Mouse (Mus musculus) cerebellum, postnatal 10 days (tissue): ENCODE measurements at regions not wholly inside any gene's neighbourhood (a gene's known extent, or its start where the extent isn't known, plus 50 kb on each side); places are given as distances from the start of the nearest gene placed in this dataset.

Experiments
- DNase-seq, 2 experiments: peaks; one replicate each; pipeline ENCODE4 v3.0.0; 2021; ENCODE audit warnings: mixed read lengths in 2 of 2

- DNase-seq: peak in 1 of 2 experiments; percentile 24
These were observed 117.3 kb upstream of the Slc22a23 start for GRCm38 (mm10) chr13:34462206-34462807.

GRCm38 (mm10) chr13:34460969-34461368, 116.0 kb upstream of the Slc22a23 start:
- DNase-seq: no peak

GRCm38 (mm10) chr13:34456051-34456450, 111.1 kb upstream of the Slc22a23 start:
- no peak for DNase-seq

- DNase-seq: no peak
These were observed 101.8 kb upstream of the Slc22a23 start for GRCm38 (mm10) chr13:34446806-34447205.

GRCm38 (mm10) chr13:34446327-34446726, 101.3 kb upstream of the Slc22a23 start:
- DNase-seq: no peak

GRCm38 (mm10) chr13:34441347-34441746, 96.4 kb upstream of the Slc22a23 start:
- no peak for DNase-seq

- DNase-seq: no peak
These were observed 82.5 kb upstream of the Slc22a23 start for GRCm38 (mm10) chr13:34427527-34427926.

GRCm38 (mm10) chr13:34424921-34425320, 79.9 kb upstream of the Slc22a23 start:
- peak; percentile 8 to 18 for DNase-seq

- no peak for DNase-seq
These were observed 76.7 kb upstream of the Slc22a23 start for GRCm38 (mm10) chr13:34421644-34422043.

GRCm38 (mm10) chr13:34420341-34421156, 75.6 kb upstream of the Slc22a23 start:
- DNase-seq: no peak

- DNase-seq: no peak
These were observed 74.1 kb upstream of the Slc22a23 start for GRCm38 (mm10) chr13:34419061-34419460.

- DNase-seq: no peak
These were observed 71.6 kb upstream of the Slc22a23 start for GRCm38 (mm10) chr13:34416603-34417002.

GRCm38 (mm10) chr13:34414533-34414932, 69.6 kb upstream of the Slc22a23 start:
- no peak for DNase-seq

GRCm38 (mm10) chr13:34408669-34409055, 63.7 kb upstream of the Slc22a23 start:
- DNase-seq: no peak

- peak; percentile 13 to 25 for DNase-seq
These were observed 63.2 kb upstream of the Slc22a23 start for GRCm38 (mm10) chr13:34408007-34408668.

GRCm38 (mm10) chr13:34406291-34406690, 61.3 kb upstream of the Slc22a23 start:
- DNase-seq: no peak

GRCm38 (mm10) chr13:34402631-34403030, 57.6 kb upstream of the Slc22a23 start:
- no peak for DNase-seq

- DNase-seq: no peak
These were observed 56.0 kb upstream of the Slc22a23 start for GRCm38 (mm10) chr13:34401031-34401430.

- no peak for DNase-seq
These were observed 53.9 kb upstream of the Slc22a23 start for GRCm38 (mm10) chr13:34398847-34399246.

GRCm38 (mm10) chr13:34398061-34398787, 53.2 kb upstream of the Slc22a23 start:
- DNase-seq: peak; percentile 20 to 25

GRCm38 (mm10) chr13:34395504-34395903, 50.5 kb upstream of the Slc22a23 start:
- no peak for DNase-seq

GRCm38 (mm10) chr13:34395010-34395409, 50.0 kb upstream of the Slc22a23 start:
- DNase-seq: no peak
